Mouse (Mus musculus) T-helper 17 cell (primary cell): ENCODE results near the gene Bsph2.

ENCODE experiments used
- in situ Hi-C, 2 experiments: fragments of 300-600 bp; cut with MboI, MseI; formaldehyde crosslinking; loops; 1 replicate in 1 of 2; 2 replicates in 1 of 2; pipeline ENCODE4 v1.15.1; 2025; ENCODE audit warnings: high pct_unique_total_duplicates in 2 of 2

Gene Bsph2

GRCm38 (mm10) chr7:13570967-13571366, at the start of gene Bsph2:
Gene Bsph2, minus strand, starts transcription at chr7:13571067.
- in situ Hi-C loops, result no loop called here

GRCm38 (mm10) chr7:13511539-13511938, 59.3 kb downstream of the Bsph2 start:
- in situ Hi-C loops, result loop anchor here (5.0 to 10.0 kb wide), 2 partner anchors 227 to 439 kb away; no protein-coding TSS in a partner anchor
